ENCODE assay signal across 7 mouse cellular contexts in genomic region chr10:39368572-39369135, GRCm38 (mm10). TPM values are rescaled to one million over a fixed set of nuclear protein-coding genes. Genes with fewer than 3 reads are reported as not detected.
DNase-seq lines count a peak whose midpoint lies in the region; ATAC-seq and TF ChIP-seq lines count a peak whose summit lies in the region.

Fyn (plus strand) TSS chr10:39368855.

- no peaks in the 10 kb centered on the region for H3K36me3 ChIP-seq in thymus, adult 2 months (ENCODE audit: control insufficient read depth, insufficient read depth, low read length)
- H3K36me3 ChIP-seq in limb, embryonic 11.5 days (ENCODE audit: control insufficient read depth, insufficient read depth, low read length): no peaks in the 10 kb centered on the region

- no peaks in the 10 kb centered on the region for H3K9me3 ChIP-seq in limb, embryonic 11.5 days (ENCODE audit: control insufficient read depth, low read length)

- no peak for TF ChIP-seq POLR2A in thymus, adult 2 months (IDR thresholded peaks at IDR 0.05; ENCODE audit: control insufficient read depth, extremely low read depth, insufficient read depth, low read length, poor library complexity)

- H3K4me2 ChIP-seq in limb, embryonic 11.5 days (ENCODE audit: low read depth, severe bottlenecking): peak within 1 kb of the TSS; percentile 88

- no peaks in the 10 kb centered on the region for H3K27me3 ChIP-seq in thymus, adult 2 months (ENCODE audit: control insufficient read depth, insufficient read depth, low read length)
- H3K27me3 ChIP-seq in limb, embryonic 11.5 days (ENCODE audit: control insufficient read depth, insufficient read depth, low read length): 0 out of 2 replicates have a peak, but pooled peaks cover 3% of the 10 kb centered on the region

- no peak for DNase-seq in thymus, adult 2 months
- no peak for DNase-seq in thymus, postnatal 14 days
- DNase-seq in heart, postnatal 10 days: no peak
- no peak for DNase-seq in limb, embryonic 11.5 days (ENCODE audit: low spot score)
- no peak for DNase-seq in Muller cell, postnatal 12 days (ENCODE audit: inconsistent ontology term)

- intact Hi-C loops in heart, postnatal 10 days (cut with DNase I): loop anchor here (1.0 to 5.0 kb wide), 4 partner anchors 101 to 197 kb away; no protein-coding TSS in a partner anchor

- 23% methylated on average over 8 of the region's 8 CpGs for WGBS in thymus, adult 2 months
- WGBS in limb, embryonic 11.5 days: 41% methylated on average over 8 of the region's 8 CpGs

- no peak for TF ChIP-seq CTCF in thymus, adult 2 months (IDR thresholded peaks at IDR 0.05; ENCODE audit: borderline replicate concordance, control insufficient read depth, extremely low read depth, insufficient read depth, low read length, poor library complexity)

- peak within 1 kb of the TSS; percentile 86 for H3K9ac ChIP-seq in limb, embryonic 11.5 days (ENCODE audit: low read length)

- H3K27ac ChIP-seq in thymus, adult 2 months (ENCODE audit: control insufficient read depth, insufficient read depth, low read length): peak within 1 kb of the TSS; percentile 90
- peak within 1 kb of the TSS; percentile 70; the same call in 1 of the 2 replicates for H3K27ac ChIP-seq in limb, embryonic 11.5 days (replicated peaks; ENCODE audit: low read depth, low read length)

- H3K4me1 ChIP-seq in thymus, adult 2 months (replicated peaks; ENCODE audit: control insufficient read depth, insufficient read depth, low read length): peaks cover 14% of the 10 kb centered on the region
- H3K4me1 ChIP-seq in limb, embryonic 11.5 days (ENCODE audit: control insufficient read depth, insufficient read depth, low read length): peaks cover 6% of the 10 kb centered on the region; the same call in 1 of the 2 replicates

- no peak for ATAC-seq in common myeloid progenitor, adult 5-6 weeks (replicated peaks; ENCODE audit: low read depth, poor library complexity, severe bottlenecking)
- ATAC-seq in limb, embryonic 11.5 days (ENCODE audit: insufficient number of reproducible peaks, low FRiP score, low TSS enrichment, low read depth): no peak
- ATAC-seq in neutrophil, adult 5-6 weeks (ENCODE audit: extremely low read depth, insufficient number of reproducible peaks, low FRiP score, poor library complexity, severe bottlenecking): no peak

- peak within 1 kb of the TSS; percentile 72 for H3K4me3 ChIP-seq in thymus, adult 2 months (ENCODE audit: control insufficient read depth, insufficient read depth, low read length)
- H3K4me3 ChIP-seq in limb, embryonic 11.5 days (ENCODE audit: low read depth, low read length): peak within 1 kb of the TSS; percentile 91

RNA-seq across cellular contexts. Expression of gene Fyn, which starts in this region (rescaled TPM):
- 74.6 and 76.1 TPM in 2 replicates for polyA plus RNA-seq in thymus, adult 2 months (2012; rRNA removed)
- 29.0 and 37.6 TPM in 2 replicates for total RNA-seq in common myeloid progenitor, adult 5-6 weeks (2017)
- 10 to 100 TPM; 52.2 to 55.5 TPM for total RNA-seq in heart, postnatal 10 days (2021)
- 20.6 and 20.8 TPM in 2 replicates for polyA plus RNA-seq in limb, embryonic 11.5 days (2014; fragmentation: Nextera tagmentation; extraction: Ambion mirVana)
- 44.9 and 56.6 TPM in 2 replicates for total RNA-seq in neutrophil, adult 5-6 weeks (2017)
